Mouse (Mus musculus): ENCODE measurements around the gene Pmepa1. TPM values are rescaled to one million over a fixed set of nuclear protein-coding genes. Genes with fewer than 3 reads are reported as not detected.
A peak's percentile ranks its signal among the peaks of the same experiment; 100 is the strongest.

The Pmepa1 gene
- polyA plus RNA-seq, 1 experiment, result 25.1 TPM

GRCm38 (mm10) chr2:173307561-173307960 is 31.2 kb upstream of the Pmepa1 start:
- H3K36me3 ChIP-seq (ENCODE audit: control insufficient read depth, insufficient read depth, low read length, poor library complexity, severe bottlenecking), result no peaks in the 10 kb centered on the region
- H3K4me1 ChIP-seq (ENCODE audit: control insufficient read depth, insufficient read depth, low read length), result peaks cover 1% of the 10 kb centered on the region
- H3K9ac ChIP-seq (ENCODE audit: low read depth, poor library complexity, severe bottlenecking), result no peak overlapping the region
- no peaks in the 10 kb centered on the region for H3K9me3 ChIP-seq (replicated peaks; ENCODE audit: control insufficient read depth, insufficient read depth, low read length, poor library complexity, severe bottlenecking)
- TF ChIP-seq CTCF (IDR thresholded peaks at IDR 0.05; ENCODE audit: low read depth, low read length) (no peak), POLR2A (IDR thresholded peaks at IDR 0.05; ENCODE audit: insufficient read depth, low read length) (no peak), EP300 (IDR thresholded peaks at IDR 0.05; ENCODE audit: insufficient read depth, low read depth, low read length) (no peak)
- H3K4me3 ChIP-seq (ENCODE audit: low read depth, low read length), result no peak overlapping the region
- H3K27ac ChIP-seq (ENCODE audit: insufficient read depth, low read length), result no peak overlapping the region
- no peaks in the 10 kb centered on the region for H3K27me3 ChIP-seq (ENCODE audit: control insufficient read depth, insufficient read depth, low read length, poor library complexity, severe bottlenecking)

GRCm38 (mm10) chr2:173306734-173307525 is 30.6 kb upstream of the Pmepa1 start:
- Histone ChIP-seq H3K4me1 (ENCODE audit: control insufficient read depth, insufficient read depth, low read length) (peaks cover 1% of the 10 kb centered on the region), H3K4me3 (ENCODE audit: low read depth, low read length) (no peak overlapping the region), H3K9me3 (replicated peaks; ENCODE audit: control insufficient read depth, insufficient read depth, low read length, poor library complexity, severe bottlenecking) (no peaks in the 10 kb centered on the region), H3K36me3 (ENCODE audit: control insufficient read depth, insufficient read depth, low read length, poor library complexity, severe bottlenecking) (no peaks in the 10 kb centered on the region), H3K27ac (ENCODE audit: insufficient read depth, low read length) (no peak overlapping the region), H3K27me3 (ENCODE audit: control insufficient read depth, insufficient read depth, low read length, poor library complexity, severe bottlenecking) (no peaks in the 10 kb centered on the region), H3K9ac (ENCODE audit: low read depth, poor library complexity, severe bottlenecking) (no peak overlapping the region)
- TF ChIP-seq EP300 (IDR thresholded peaks at IDR 0.05; ENCODE audit: insufficient read depth, low read depth, low read length) (no peak), CTCF (IDR thresholded peaks at IDR 0.05; ENCODE audit: low read depth, low read length) (no peak), POLR2A (IDR thresholded peaks at IDR 0.05; ENCODE audit: insufficient read depth, low read length) (no peak)

GRCm38 (mm10) chr2:173305011-173305410 is 28.7 kb upstream of the Pmepa1 start:
- TF ChIP-seq CTCF (IDR thresholded peaks at IDR 0.05; ENCODE audit: low read depth, low read length) (no peak), EP300 (IDR thresholded peaks at IDR 0.05; ENCODE audit: insufficient read depth, low read depth, low read length) (peak; percentile 82)
- no peaks in the 10 kb centered on the region for H3K36me3 ChIP-seq (ENCODE audit: control insufficient read depth, insufficient read depth, low read length, poor library complexity, severe bottlenecking)

GRCm38 (mm10) chr2:173300663-173301630 is 24.6 kb upstream of the Pmepa1 start:
- Histone ChIP-seq H3K36me3 (ENCODE audit: control insufficient read depth, insufficient read depth, low read length, poor library complexity, severe bottlenecking) (no peaks in the 10 kb centered on the region), H3K27ac (ENCODE audit: insufficient read depth, low read length) (no peak overlapping the region), H3K9ac (ENCODE audit: low read depth, poor library complexity, severe bottlenecking) (no peak overlapping the region), H3K4me3 (ENCODE audit: low read depth, low read length) (no peak overlapping the region), H3K4me1 (ENCODE audit: control insufficient read depth, insufficient read depth, low read length) (peaks cover 2% of the 10 kb centered on the region), H3K9me3 (replicated peaks; ENCODE audit: control insufficient read depth, insufficient read depth, low read length, poor library complexity, severe bottlenecking) (no peaks in the 10 kb centered on the region), H3K27me3 (ENCODE audit: control insufficient read depth, insufficient read depth, low read length, poor library complexity, severe bottlenecking) (no peaks in the 10 kb centered on the region)
- no peak for TF ChIP-seq POLR2A (IDR thresholded peaks at IDR 0.05; ENCODE audit: insufficient read depth, low read length)
- TF ChIP-seq CTCF (IDR thresholded peaks at IDR 0.05; ENCODE audit: low read depth, low read length), result no peak
- TF ChIP-seq EP300 (IDR thresholded peaks at IDR 0.05; ENCODE audit: insufficient read depth, low read depth, low read length), result no peak

More at GRCm38 (mm10) chr2:173305011-173305410, 28.7 kb upstream of the Pmepa1 start:
- Histone ChIP-seq H3K27me3 (ENCODE audit: control insufficient read depth, insufficient read depth, low read length, poor library complexity, severe bottlenecking) (no peaks in the 10 kb centered on the region), H3K9me3 (replicated peaks; ENCODE audit: control insufficient read depth, insufficient read depth, low read length, poor library complexity, severe bottlenecking) (no peaks in the 10 kb centered on the region), H3K9ac (ENCODE audit: low read depth, poor library complexity, severe bottlenecking) (no peak overlapping the region), H3K4me1 (ENCODE audit: control insufficient read depth, insufficient read depth, low read length) (peaks cover 4% of the 10 kb centered on the region), H3K4me3 (ENCODE audit: low read depth, low read length) (no peak overlapping the region), H3K27ac (ENCODE audit: insufficient read depth, low read length) (no peak overlapping the region)

- peaks cover 2% of the 10 kb centered on the region for H3K4me1 ChIP-seq (ENCODE audit: control insufficient read depth, insufficient read depth, low read length)
- TF ChIP-seq CTCF (IDR thresholded peaks at IDR 0.05; ENCODE audit: low read depth, low read length), result no peak
- no peak for TF ChIP-seq EP300 (IDR thresholded peaks at IDR 0.05; ENCODE audit: insufficient read depth, low read depth, low read length)
Measured at GRCm38 (mm10) chr2:173296408-173296807, 20.1 kb upstream of the Pmepa1 start.

More at GRCm38 (mm10) chr2:173296408-173296807, 20.1 kb upstream of the Pmepa1 start:
- Histone ChIP-seq H3K9me3 (replicated peaks; ENCODE audit: control insufficient read depth, insufficient read depth, low read length, poor library complexity, severe bottlenecking) (no peaks in the 10 kb centered on the region), H3K27me3 (ENCODE audit: control insufficient read depth, insufficient read depth, low read length, poor library complexity, severe bottlenecking) (no peaks in the 10 kb centered on the region), H3K9ac (ENCODE audit: low read depth, poor library complexity, severe bottlenecking) (no peak overlapping the region), H3K4me3 (ENCODE audit: low read depth, low read length) (no peak overlapping the region), H3K36me3 (ENCODE audit: control insufficient read depth, insufficient read depth, low read length, poor library complexity, severe bottlenecking) (no peaks in the 10 kb centered on the region), H3K27ac (ENCODE audit: insufficient read depth, low read length) (no peak overlapping the region)
